Mouse (Mus musculus) bone marrow, adult 2 months (tissue): Measurements from ENCODE around the gene Spdl1.

Experiments
- CTCF ChIP-seq: fragments of 200-500 bp; IDR thresholded peaks from 2 replicates; pipeline ENCODE4 v1.5.1; 2011; ENCODE audit warnings: low read length, control low read depth; ENCODE audit not compliant: control insufficient read depth, insufficient read depth
- POLR2A ChIP-seq: fragments of 200-500 bp; IDR thresholded peaks from 2 replicates; pipeline ENCODE4 v1.6.1; 2011; ENCODE audit warnings: low read depth, mild to moderate bottlenecking, control low read depth, low read length, borderline replicate concordance; ENCODE audit not compliant: control insufficient read depth

DNA sequence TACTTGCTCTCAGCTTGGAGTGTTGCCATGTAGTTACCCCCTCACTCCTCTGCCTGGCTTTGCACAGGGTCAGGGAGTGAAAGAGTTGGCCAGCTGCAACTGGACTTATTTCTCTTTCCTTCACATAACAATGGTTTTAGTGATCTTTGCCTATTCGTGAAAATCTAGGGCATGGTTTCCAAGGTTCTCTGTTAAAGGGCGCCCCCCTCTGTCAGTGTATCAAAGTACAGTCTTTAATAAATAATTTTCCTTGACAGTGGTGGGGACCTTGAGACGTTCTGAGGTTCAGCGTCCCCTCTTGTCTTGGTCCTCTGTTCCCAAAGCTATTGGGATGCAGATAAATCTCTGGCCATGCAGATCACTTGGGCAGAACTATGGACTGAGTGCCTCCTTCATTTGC is 37.3 kb downstream of the Spdl1 start:
- no peak for TF ChIP-seq CTCF
- no peak for TF ChIP-seq POLR2A
